Comparison of ENCODE assay signal across 8 mouse cellular contexts in genomic region chr8:84813059-84813458, GRCm38 (mm10). TPM values are rescaled to one million over a fixed set of nuclear protein-coding genes. Genes with fewer than 3 reads are reported as not detected.
DNase-seq lines count a peak whose midpoint lies in the region; ATAC-seq lines count a peak whose summit lies in the region.

No protein-coding gene starts in this region.

- no peak overlapping the region for H3K4me3 ChIP-seq in heart, embryonic 12.5 days

- H3K4me1 ChIP-seq in heart, embryonic 12.5 days (replicated peaks) = peaks cover 35% of the 10 kb centered on the region

- no peaks in the 10 kb centered on the region for H3K9me3 ChIP-seq in heart, embryonic 12.5 days (replicated peaks)

- H3K27me3 ChIP-seq in heart, embryonic 12.5 days (replicated peaks) = peaks cover 41% of the 10 kb centered on the region

- H3K36me3 ChIP-seq in heart, embryonic 12.5 days = no peaks in the 10 kb centered on the region

- ATAC-seq in heart, embryonic 12.5 days (ENCODE audit: insufficient number of reproducible peaks, low FRiP score) = no peak

- no peak overlapping the region for H3K4me2 ChIP-seq in heart, embryonic 12.5 days

- no peak overlapping the region for H3K27ac ChIP-seq in heart, embryonic 12.5 days (ENCODE audit: poor library complexity, severe bottlenecking)

- DNase-seq in heart, adult 18-20 months = peak; percentile 83 to 97
- DNase-seq in adrenal gland, adult 8-10 months = peak; percentile 58
- DNase-seq in embryo, embryonic 10.5 days (ENCODE audit: low spot score) = peak; percentile 93
- DNase-seq in heart, adult 8-10 months (ENCODE audit: low spot score) = peak; percentile 88
- DNase-seq in layer of hippocampus, postnatal 36 days = peak; percentile 80 to 87
- peak; percentile 71 for DNase-seq in mesoderm, embryonic 11.5 days (ENCODE audit: low read depth, low spot score)
- DNase-seq in spleen, adult 12 weeks (ENCODE audit: low spot score) = peak; percentile 73

- H3K9ac ChIP-seq in heart, embryonic 12.5 days = no peak overlapping the region

- WGBS in heart, embryonic 12.5 days = 2% methylated on average over 5 of the region's 5 CpGs

RNA-seq across cellular contexts. Expression of gene Dand5, which starts 9.6 kb away (rescaled TPM):
- 10 to 100 TPM; 10.0 to 13.2 TPM for total RNA-seq in heart, adult 18-20 months (2021)
- polyA plus RNA-seq in heart, embryonic 12.5 days (2016; fragmentation: Nextera tagmentation; extraction: Ambion mirVana) = 4.6 and 6.2 TPM in 2 replicates
- total RNA-seq in adrenal gland, adult 8-10 months (2022) = 10 to 100 TPM; 11.2 to 14.9 (median 12.5) TPM
- 10 to 100 TPM; 10.3 to 13.2 (median 12.0) TPM for total RNA-seq in heart, adult 8-10 months (2022)
- total RNA-seq in layer of hippocampus, postnatal 36 days (2021) = 10 to 100 TPM in 1 of 2 experiments, 1 to 10 TPM in 1; 9.4 to 10.5 TPM

RNA-seq across cellular contexts. Expression of gene Nfix, which starts 12.9 kb away (rescaled TPM):
- 100 to 1,000 TPM; 250 to 260 TPM for total RNA-seq in heart, adult 18-20 months (2021)
- 9.2 and 10.9 TPM in 2 replicates for polyA plus RNA-seq in heart, embryonic 12.5 days (2016; fragmentation: Nextera tagmentation; extraction: Ambion mirVana)
- 100 to 1,000 TPM in 3 of 4 experiments, 10 to 100 TPM in 1; 99.6 to 150 (median 117) TPM for total RNA-seq in adrenal gland, adult 8-10 months (2022)
- total RNA-seq in heart, adult 8-10 months (2022) = 100 to 1,000 TPM; 288 to 356 (median 295) TPM
- total RNA-seq in layer of hippocampus, postnatal 36 days (2021) = 100 to 1,000 TPM; 387 to 434 TPM

RNA-seq across cellular contexts. Expression of gene Gadd45gip1, which starts 18.3 kb away (rescaled TPM):
- 10 to 100 TPM; 31.5 to 35.7 TPM for total RNA-seq in heart, adult 18-20 months (2021)
- 50.9 and 52.1 TPM in 2 replicates for polyA plus RNA-seq in heart, embryonic 12.5 days (2016; fragmentation: Nextera tagmentation; extraction: Ambion mirVana)
- 10 to 100 TPM; 63.6 to 68.4 (median 66.2) TPM for total RNA-seq in adrenal gland, adult 8-10 months (2022)
- 10 to 100 TPM; 31.0 to 34.9 (median 33.1) TPM for total RNA-seq in heart, adult 8-10 months (2022)
- total RNA-seq in layer of hippocampus, postnatal 36 days (2021) = 10 to 100 TPM; 23.2 to 25.7 TPM

RNA-seq across cellular contexts. Expression of gene Rad23a, which starts 27.4 kb away (rescaled TPM):
- 10 to 100 TPM; 88.5 to 96.7 TPM for total RNA-seq in heart, adult 18-20 months (2021)
- 129 and 131 TPM in 2 replicates for polyA plus RNA-seq in heart, embryonic 12.5 days (2016; fragmentation: Nextera tagmentation; extraction: Ambion mirVana)
- total RNA-seq in adrenal gland, adult 8-10 months (2022) = 100 to 1,000 TPM; 107 to 125 (median 111) TPM
- total RNA-seq in heart, adult 8-10 months (2022) = 10 to 100 TPM; 82.8 to 92.9 (median 89.3) TPM
- total RNA-seq in layer of hippocampus, postnatal 36 days (2021) = 10 to 100 TPM; 67.9 to 68.5 TPM

RNA-seq across cellular contexts. Expression of gene Calr, which starts 33.7 kb away (rescaled TPM):
- 100 to 1,000 TPM; 297 to 306 TPM for total RNA-seq in heart, adult 18-20 months (2021)
- polyA plus RNA-seq in heart, embryonic 12.5 days (2016; fragmentation: Nextera tagmentation; extraction: Ambion mirVana) = 747 and 767 TPM in 2 replicates
- 100 to 1,000 TPM; 629 to 719 (median 673) TPM for total RNA-seq in adrenal gland, adult 8-10 months (2022)
- total RNA-seq in heart, adult 8-10 months (2022) = 100 to 1,000 TPM; 330 to 410 (median 343) TPM
- total RNA-seq in layer of hippocampus, postnatal 36 days (2021) = 100 to 1,000 TPM; 557 to 631 TPM
